Mouse (Mus musculus): ENCODE measurements around the gene Mup20.
"Not testable (repeated sequence)": the region's sequence is repeated elsewhere in the genome, so short reads cannot be mapped to it uniquely, and the experiment has no call there.

Mup20 gene

GRCm38 (mm10) chr4:62054058-62054457, at the start of gene Mup20:
TSS of gene Mup20 (minus strand) at chr4:62054158.
- not testable (repeated sequence) for DNase-seq (ENCODE audit: low spot score)

- not testable (repeated sequence) for DNase-seq (ENCODE audit: low spot score)
These were observed 49.4 kb upstream of the Mup20 start for GRCm38 (mm10) chr4:62103366-62103765.

- no peak for DNase-seq (ENCODE audit: low spot score)
These were observed 34.0 kb upstream of the Mup20 start for GRCm38 (mm10) chr4:62087953-62088352.

- no peak for DNase-seq (ENCODE audit: low spot score)
These were observed 33.3 kb upstream of the Mup20 start, which contains the start of gene Mup3 for GRCm38 (mm10) chr4:62087241-62087640. TSS of gene Mup3 (minus strand) at chr4:62087342.

GRCm38 (mm10) chr4:62082755-62083154, 28.8 kb upstream of the Mup20 start:
- DNase-seq (ENCODE audit: low spot score) = no peak

GRCm38 (mm10) chr4:62075126-62075525, 21.2 kb upstream of the Mup20 start:
- no peak for DNase-seq (ENCODE audit: low spot score)

- DNase-seq (ENCODE audit: low spot score) = not testable (repeated sequence)
These were observed 822 bp upstream of the Mup20 start for GRCm38 (mm10) chr4:62054780-62055179.

- no peak for DNase-seq (ENCODE audit: low spot score)
These were observed 27.7 kb downstream of the Mup20 start for GRCm38 (mm10) chr4:62026281-62026680.

- DNase-seq (ENCODE audit: low spot score) = no peak
These were observed 29.6 kb downstream of the Mup20 start for GRCm38 (mm10) chr4:62024256-62024959.

GRCm38 (mm10) chr4:62023646-62024045, 30.3 kb downstream of the Mup20 start:
- DNase-seq (ENCODE audit: low spot score) = no peak

- no peak for DNase-seq (ENCODE audit: low spot score)
These were observed 30.8 kb downstream of the Mup20 start for GRCm38 (mm10) chr4:62023120-62023519.

GRCm38 (mm10) chr4:62020511-62020910, 33.4 kb downstream of the Mup20 start:
- not testable (repeated sequence) for DNase-seq (ENCODE audit: low spot score)
